Mouse (Mus musculus) embryo, embryonic 11.5 days (tissue): ENCODE measurements around the gene Swap70.

Source experiments
- DNase-seq: peaks from one replicate; pipeline ENCODE4 v3.0.0-alpha.2; 2012; ENCODE audit warnings: low read depth, low spot score

Swap70 gene

GRCm38 (mm10) chr7:110237837-110238451 is 16.4 kb downstream of the Swap70 start:
- DNase-seq, result no peak

- no peak for DNase-seq
Measured at GRCm38 (mm10) chr7:110239590-110239989, 18.1 kb downstream of the Swap70 start.

- DNase-seq, result no peak
Measured at GRCm38 (mm10) chr7:110241472-110242289, 20.2 kb downstream of the Swap70 start.

GRCm38 (mm10) chr7:110242290-110242581 is 20.7 kb downstream of the Swap70 start:
- no peak for DNase-seq

GRCm38 (mm10) chr7:110245128-110245527 is 23.6 kb downstream of the Swap70 start:
- DNase-seq, result no peak

- DNase-seq, result no peak
Measured at GRCm38 (mm10) chr7:110246526-110246925, 25.0 kb downstream of the Swap70 start.

GRCm38 (mm10) chr7:110247801-110248200 is 26.3 kb downstream of the Swap70 start:
- no peak for DNase-seq

- no peak for DNase-seq
Measured at GRCm38 (mm10) chr7:110248677-110249076, 27.2 kb downstream of the Swap70 start.

GRCm38 (mm10) chr7:110253861-110254260 is 32.4 kb downstream of the Swap70 start:
- no peak for DNase-seq

GRCm38 (mm10) chr7:110254395-110254794 is 32.9 kb downstream of the Swap70 start:
- DNase-seq, result no peak

- DNase-seq, result no peak
Measured at GRCm38 (mm10) chr7:110257059-110257458, 35.5 kb downstream of the Swap70 start.

- no peak for DNase-seq
Measured at GRCm38 (mm10) chr7:110258196-110258950, 36.9 kb downstream of the Swap70 start.

GRCm38 (mm10) chr7:110259966-110260711 is 38.6 kb downstream of the Swap70 start:
- no peak for DNase-seq

GRCm38 (mm10) chr7:110261807-110262206 is 40.3 kb downstream of the Swap70 start:
- DNase-seq, result no peak

GRCm38 (mm10) chr7:110262661-110263060 is 41.1 kb downstream of the Swap70 start:
- no peak for DNase-seq

GRCm38 (mm10) chr7:110263474-110263873 is 42.0 kb downstream of the Swap70 start:
- no peak for DNase-seq

- peak; percentile 67 for DNase-seq
Measured at GRCm38 (mm10) chr7:110265796-110266195, 44.3 kb downstream of the Swap70 start.

GRCm38 (mm10) chr7:110267014-110267413 is 45.5 kb downstream of the Swap70 start:
- no peak for DNase-seq

- DNase-seq, result no peak
Measured at GRCm38 (mm10) chr7:110267994-110268393, 46.5 kb downstream of the Swap70 start.

GRCm38 (mm10) chr7:110268511-110268910 is 47.0 kb downstream of the Swap70 start:
- DNase-seq, result no peak

- DNase-seq, result no peak
Measured at GRCm38 (mm10) chr7:110269777-110270176, 48.3 kb downstream of the Swap70 start.

- DNase-seq, result no peak
Measured at GRCm38 (mm10) chr7:110270455-110270854, 48.9 kb downstream of the Swap70 start.
